Mouse (Mus musculus) megakaryocyte progenitor cell, adult 5-6 weeks (primary cell): ENCODE measurements around the gene Caln1. TPM values are rescaled to one million over a fixed set of nuclear protein-coding genes. Genes with fewer than 3 reads are reported as not detected.

Source experiments
- ATAC-seq: replicated peaks from 2 replicates; pipeline ENCODE4 v1.8.0; 2016; ENCODE audit warnings: mild to moderate bottlenecking, moderate TSS enrichment, inconsistent platforms; ENCODE audit not compliant: poor library complexity
- total RNA-seq, 2 experiments: library from RNA; stranded (forward) in 1 of 2; stranded (reverse) in 1 of 2; fragments of 157-497, 149-512 nt in 1 of 2; fragments of 200-1000 nt in 1 of 2; gene quantifications; 2 replicates each; pipeline versions ENCODE4 v1.2.3 to v1.2.4; 2015 to 2017

The Caln1 gene
- total RNA-seq, 2 experiments from 2014 or later = not detected

- no peak for ATAC-seq
Observed at GRCm38 (mm10) chr5:130393618-130394355, 24.5 kb downstream of the Caln1 start.

GRCm38 (mm10) chr5:130394386-130394785, 25.1 kb downstream of the Caln1 start:
- no peak for ATAC-seq

- ATAC-seq = no peak
Observed at GRCm38 (mm10) chr5:130395142-130395541, 25.9 kb downstream of the Caln1 start.

GRCm38 (mm10) chr5:130400136-130400917, 31.1 kb downstream of the Caln1 start:
- no peak for ATAC-seq

- peak; percentile 90 for ATAC-seq
Observed at GRCm38 (mm10) chr5:130405201-130405600, 35.9 kb downstream of the Caln1 start.

- ATAC-seq = no peak
Observed at GRCm38 (mm10) chr5:130409706-130410105, 40.5 kb downstream of the Caln1 start.

GRCm38 (mm10) chr5:130411516-130411915, 42.3 kb downstream of the Caln1 start:
- no peak for ATAC-seq

GRCm38 (mm10) chr5:130447438-130447837, 78.2 kb downstream of the Caln1 start:
- no peak for ATAC-seq

- ATAC-seq = no peak
Observed at GRCm38 (mm10) chr5:130448491-130448890, 79.2 kb downstream of the Caln1 start.

GRCm38 (mm10) chr5:130448931-130449856, 79.9 kb downstream of the Caln1 start:
- ATAC-seq = no peak

GRCm38 (mm10) chr5:130450031-130450541, 80.8 kb downstream of the Caln1 start:
- ATAC-seq = no peak

GRCm38 (mm10) chr5:130458076-130458475, 88.8 kb downstream of the Caln1 start:
- no peak for ATAC-seq

- no peak for ATAC-seq
Observed at GRCm38 (mm10) chr5:130472209-130472608, 103.0 kb downstream of the Caln1 start.

- ATAC-seq = no peak
Observed at GRCm38 (mm10) chr5:130474876-130475275, 105.6 kb downstream of the Caln1 start.

GRCm38 (mm10) chr5:130476741-130477140, 107.5 kb downstream of the Caln1 start:
- no peak for ATAC-seq

- ATAC-seq = no peak
Observed at GRCm38 (mm10) chr5:130480290-130480689, 111.0 kb downstream of the Caln1 start.

- no peak for ATAC-seq
Observed at GRCm38 (mm10) chr5:130491471-130491870, 122.2 kb downstream of the Caln1 start.

- ATAC-seq = no peak
Observed at GRCm38 (mm10) chr5:130492305-130492704, 123.0 kb downstream of the Caln1 start.

- ATAC-seq = no peak
Observed at GRCm38 (mm10) chr5:130502541-130502940, 133.3 kb downstream of the Caln1 start.

GRCm38 (mm10) chr5:130504891-130505290, 135.6 kb downstream of the Caln1 start:
- no peak for ATAC-seq

GRCm38 (mm10) chr5:130510516-130510915, 141.3 kb downstream of the Caln1 start:
- ATAC-seq = no peak
